12 mouse cellular contexts compared by ENCODE assay signal in genomic region chr12:8798486-8799020, GRCm38 (mm10). TPM values are rescaled to one million over a fixed set of nuclear protein-coding genes. Genes with fewer than 3 reads are reported as not detected.
DNase-seq lines count a peak whose midpoint lies in the region; ATAC-seq and TF ChIP-seq lines count a peak whose summit lies in the region.
"Had no signal": no experiment of that assay in that cellular context is flagged by ENCODE, and none has a peak within 500 bp of the region (broad histone marks: within the 10 kb centered on the region; RNA-seq: fewer than 3 reads in every experiment).

No protein-coding gene starts in this region.

- 63% methylated on average over 9 of the region's 9 CpGs for WGBS in neural tube, embryonic 13.5 days
- WGBS in intestine, postnatal 0 days, result 14% methylated on average over 9 of the region's 9 CpGs
- WGBS in limb, embryonic 14.5 days, result 13% methylated on average over 9 of the region's 9 CpGs
- 15% methylated on average over 9 of the region's 9 CpGs for WGBS in stomach, postnatal 0 days
- WGBS in hindbrain, embryonic 16.5 days, result 68% methylated on average over 9 of the region's 9 CpGs

- TF ChIP-seq CTCF in intestine, postnatal 0 days (IDR thresholded peaks at IDR 0.05; ENCODE audit: low read depth), result no peak
- TF ChIP-seq CTCF in stomach, postnatal 0 days (IDR thresholded peaks at IDR 0.05; ENCODE audit: low read depth), result no peak

- H3K4me3 ChIP-seq in neural tube, embryonic 13.5 days, result no peak overlapping the region
- no peak overlapping the region for H3K4me3 ChIP-seq in intestine, postnatal 0 days (ENCODE audit: low read depth, low read length)
- H3K4me3 ChIP-seq in limb, embryonic 14.5 days (replicated peaks; ENCODE audit: low read length), result no peak overlapping the region
- no peak overlapping the region for H3K4me3 ChIP-seq in stomach, postnatal 0 days (ENCODE audit: low read depth, low read length)
- no peak overlapping the region for H3K4me3 ChIP-seq in hindbrain, embryonic 16.5 days (ENCODE audit: low read length)

- DNase-seq in neural tube, embryonic 10.5 days (ENCODE audit: extremely low spot score, low spot score), result no peak
- peak; percentile 61 for DNase-seq in limb, embryonic 14.5 days (ENCODE audit: low spot score)
- DNase-seq in stomach, postnatal 0 days (ENCODE audit: low spot score), result peak; percentile 69
- DNase-seq in frontal cortex, postnatal 36 days (ENCODE audit: low spot score in 2 of 2), result no peak
- DNase-seq in right cerebral cortex, adult 2 months (ENCODE audit: low spot score in 2 of 2), result no peak
- DNase-seq: cerebellum, adult 11-12 months; liver, postnatal 0 days; spleen, adult 18-20 months had no signal

- no peaks in the 10 kb centered on the region for H3K27me3 ChIP-seq in neural tube, embryonic 13.5 days
- no peaks in the 10 kb centered on the region for H3K27me3 ChIP-seq in intestine, postnatal 0 days (replicated peaks; ENCODE audit: control insufficient read depth, insufficient read depth, low read length)
- H3K27me3 ChIP-seq in limb, embryonic 14.5 days (ENCODE audit: control insufficient read depth, insufficient read depth, low read length), result no peaks in the 10 kb centered on the region
- no peaks in the 10 kb centered on the region for H3K27me3 ChIP-seq in stomach, postnatal 0 days (ENCODE audit: control insufficient read depth, insufficient read depth, low read length)
- H3K27me3 ChIP-seq in hindbrain, embryonic 16.5 days (replicated peaks; ENCODE audit: control insufficient read depth, insufficient read depth, low read length), result no peaks in the 10 kb centered on the region

- H3K4me2 ChIP-seq in neural tube, embryonic 13.5 days, result no peak overlapping the region
- no peak overlapping the region for H3K4me2 ChIP-seq in intestine, postnatal 0 days (replicated peaks; ENCODE audit: low read depth)
- peak overlapping the region; percentile 11; the same call in 1 of the 2 replicates for H3K4me2 ChIP-seq in limb, embryonic 14.5 days (replicated peaks; ENCODE audit: low read depth, low read length, severe bottlenecking)
- H3K4me2 ChIP-seq in stomach, postnatal 0 days (replicated peaks; ENCODE audit: low read depth), result no peak overlapping the region
- H3K4me2 ChIP-seq in hindbrain, embryonic 16.5 days (ENCODE audit: low read length), result no peak overlapping the region

- H3K36me3 ChIP-seq in neural tube, embryonic 13.5 days, result peaks cover 18% of the 10 kb centered on the region
- no peaks in the 10 kb centered on the region for H3K36me3 ChIP-seq in intestine, postnatal 0 days (ENCODE audit: control insufficient read depth, insufficient read depth)
- peaks cover 18% of the 10 kb centered on the region for H3K36me3 ChIP-seq in limb, embryonic 14.5 days (ENCODE audit: control insufficient read depth, insufficient read depth, low read length)
- H3K36me3 ChIP-seq in stomach, postnatal 0 days (ENCODE audit: control insufficient read depth, insufficient read depth, low read length), result no peaks in the 10 kb centered on the region
- no peaks in the 10 kb centered on the region; the same call in 1 of the 2 replicates for H3K36me3 ChIP-seq in hindbrain, embryonic 16.5 days (ENCODE audit: control insufficient read depth, insufficient read depth, low read length)

- ATAC-seq in neural tube, embryonic 13.5 days (ENCODE audit: low read depth), result no peak
- ATAC-seq in intestine, postnatal 0 days, result peak; percentile 48
- peak; percentile 53 for ATAC-seq in limb, embryonic 14.5 days (ENCODE audit: low FRiP score, low read depth)
- ATAC-seq in stomach, postnatal 0 days (ENCODE audit: low FRiP score, low TSS enrichment), result peak; percentile 77
- no peak for ATAC-seq in hindbrain, embryonic 16.5 days
- ATAC-seq: activated CD4-positive, CD25-positive, alpha-beta regulatory T cell, adult 4 months; liver, postnatal 0 days had no signal

- peak overlapping the region; percentile 54; the same call in 1 of the 2 replicates for H3K27ac ChIP-seq in neural tube, embryonic 13.5 days (replicated peaks)
- peak overlapping the region; percentile 64; the same call in 1 of the 2 replicates for H3K27ac ChIP-seq in intestine, postnatal 0 days (ENCODE audit: low read depth, low read length)
- H3K27ac ChIP-seq in limb, embryonic 14.5 days (replicated peaks; ENCODE audit: low read depth, low read length), result peak overlapping the region; percentile 90
- peak overlapping the region; percentile 92 for H3K27ac ChIP-seq in stomach, postnatal 0 days (replicated peaks)
- no peak overlapping the region for H3K27ac ChIP-seq in hindbrain, embryonic 16.5 days (ENCODE audit: low read depth, low read length)

- no peaks in the 10 kb centered on the region for H3K4me1 ChIP-seq in neural tube, embryonic 13.5 days (replicated peaks)
- H3K4me1 ChIP-seq in intestine, postnatal 0 days (replicated peaks; ENCODE audit: control insufficient read depth, insufficient read depth, low read length), result 0 out of 2 replicates have a peak, but pooled peaks cover 14% of the 10 kb centered on the region
- peaks cover 55% of the 10 kb centered on the region for H3K4me1 ChIP-seq in limb, embryonic 14.5 days (ENCODE audit: control insufficient read depth, insufficient read depth, low read length)
- peaks cover 6% of the 10 kb centered on the region for H3K4me1 ChIP-seq in stomach, postnatal 0 days (replicated peaks; ENCODE audit: control insufficient read depth, insufficient read depth)
- H3K4me1 ChIP-seq in hindbrain, embryonic 16.5 days (ENCODE audit: control insufficient read depth, insufficient read depth, low read depth, low read length), result no peaks in the 10 kb centered on the region

- no peak for TF ChIP-seq POLR2A in limb, embryonic 14.5 days (IDR thresholded peaks at IDR 0.05; ENCODE audit: borderline replicate concordance, extremely low read depth, insufficient read depth, insufficient read length)

- no peak overlapping the region for H3K9ac ChIP-seq in neural tube, embryonic 13.5 days
- H3K9ac ChIP-seq in intestine, postnatal 0 days (ENCODE audit: low read depth, low read length), result no peak overlapping the region
- no peak overlapping the region for H3K9ac ChIP-seq in limb, embryonic 14.5 days (ENCODE audit: low read depth, low read length, severe bottlenecking)
- no peak overlapping the region for H3K9ac ChIP-seq in stomach, postnatal 0 days (ENCODE audit: low read length)
- H3K9ac ChIP-seq in hindbrain, embryonic 16.5 days (ENCODE audit: low read depth, low read length), result no peak overlapping the region
- H3K9ac ChIP-seq: liver, postnatal 0 days had no signal

- TF ChIP-seq EP300 in stomach, postnatal 0 days (optimal IDR thresholded peaks at IDR 0.05), result no peak

- H3K9me3 ChIP-seq in neural tube, embryonic 13.5 days, result 0 out of 2 replicates have a peak, but pooled peaks cover 3% of the 10 kb centered on the region
- no peaks in the 10 kb centered on the region for H3K9me3 ChIP-seq in intestine, postnatal 0 days (ENCODE audit: control insufficient read depth)
- 0 out of 2 replicates have a peak, but pooled peaks cover 5% of the 10 kb centered on the region for H3K9me3 ChIP-seq in limb, embryonic 14.5 days (ENCODE audit: control insufficient read depth, low read length)
- no peaks in the 10 kb centered on the region for H3K9me3 ChIP-seq in stomach, postnatal 0 days (ENCODE audit: control insufficient read depth, low read length)
- peaks cover 7% of the 10 kb centered on the region; the same call in 1 of the 2 replicates for H3K9me3 ChIP-seq in hindbrain, embryonic 16.5 days (ENCODE audit: control insufficient read depth, low read length)

RNA-seq across cellular contexts. Expression of gene Sdc1, which starts 27.4 kb away (rescaled TPM):
- 17.8 and 25.9 TPM in 2 replicates for polyA plus RNA-seq in neural tube, embryonic 13.5 days (2015; fragmentation: Nextera tagmentation; extraction: Ambion mirVana)
- polyA plus RNA-seq in intestine, postnatal 0 days (2015; fragmentation: Nextera tagmentation; extraction: Ambion mirVana), result 43.4 and 46.4 TPM in 2 replicates
- 268 and 329 TPM in 2 replicates for polyA plus RNA-seq in limb, embryonic 14.5 days (2012; rRNA removed)
- 238 and 240 TPM in 2 replicates for polyA plus RNA-seq in limb, embryonic 14.5 days (2014; fragmentation: Nextera tagmentation; extraction: Ambion mirVana)
- 175 and 194 TPM in 2 replicates for polyA plus RNA-seq in stomach, postnatal 0 days (2015; fragmentation: Nextera tagmentation; extraction: Ambion mirVana)
- 18.0 and 21.5 TPM in 2 replicates for polyA plus RNA-seq in hindbrain, embryonic 16.5 days (2015; fragmentation: Nextera tagmentation; extraction: Ambion mirVana)

Comparison
In these comparisons a context has a peak if more than half of its experiments do, and no peak if none do; other contexts are left out.
1. ATAC-seq: peak in intestine, postnatal 0 days (single experiment), limb, embryonic 14.5 days (single experiment) and stomach, postnatal 0 days (single experiment); none in neural tube, embryonic 13.5 days (single experiment) and hindbrain, embryonic 16.5 days (single experiment).
2. DNase-seq: peak in limb, embryonic 14.5 days (single experiment) and stomach, postnatal 0 days (single experiment); none in neural tube, embryonic 10.5 days (single experiment), frontal cortex, postnatal 36 days (0 of 2) and right cerebral cortex, adult 2 months (0 of 2).